Mouse (Mus musculus): ENCODE measurements around the gene Rfxap. TPM values are rescaled to one million over a fixed set of nuclear protein-coding genes. Genes with fewer than 3 reads are reported as not detected.

Gene Rfxap
- polyA plus RNA-seq, 1 experiment from 2014 or later, result 54.1 TPM

DNA sequence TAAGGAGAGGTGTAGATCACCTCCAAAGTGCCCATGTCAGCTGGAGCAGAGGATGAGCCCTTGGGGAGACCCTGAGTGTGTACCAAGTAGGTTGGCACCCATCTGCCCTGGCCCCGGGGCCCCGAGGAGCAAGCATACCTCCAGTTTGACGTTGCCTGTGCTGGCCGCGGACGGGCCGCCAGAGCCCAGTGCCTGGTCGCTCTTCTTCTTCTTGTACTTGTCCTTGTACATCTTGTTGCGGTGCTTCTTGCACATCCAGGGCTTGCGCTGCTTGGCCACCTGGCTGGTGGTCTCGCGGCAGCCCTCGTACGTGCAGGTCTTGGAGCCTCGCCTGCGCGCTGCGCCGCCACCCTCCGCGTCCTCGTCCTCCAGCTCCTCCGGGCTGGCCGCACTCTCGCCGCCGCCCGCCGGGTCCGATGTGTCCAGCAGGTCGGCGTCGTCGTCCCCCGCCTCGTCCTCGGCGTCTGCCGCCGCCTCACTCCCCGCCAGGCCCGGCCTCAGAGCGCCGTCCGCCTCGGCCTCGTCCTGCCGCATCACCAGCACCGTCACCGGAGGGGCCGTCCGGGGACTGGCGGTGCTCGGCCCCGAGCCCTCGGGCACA, 430 bp downstream of the Rfxap start:
- under 1% methylated on average over 54 of the region's 56 CpGs for WGBS
- ATAC-seq (ENCODE audit: low FRiP score), result peak; percentile 81
- peaks cover 24% of the 10 kb centered on the region for H3K36me3 ChIP-seq (replicated peaks; ENCODE audit: control insufficient read depth, insufficient read depth)
- H3K4me1 ChIP-seq (replicated peaks; ENCODE audit: control insufficient read depth, insufficient read depth, low read length), result peaks cover 19% of the 10 kb centered on the region
- H3K9me3 ChIP-seq (ENCODE audit: control insufficient read depth, low read length), result no peaks in the 10 kb centered on the region
- DNase-seq (ENCODE audit: low spot score), result no peak
- no peaks in the 10 kb centered on the region for H3K27me3 ChIP-seq (ENCODE audit: control insufficient read depth, insufficient read depth, low read length)
- H3K27ac ChIP-seq, result peak overlapping the region; percentile 95
- peak overlapping the region; percentile 93 for H3K4me2 ChIP-seq (replicated peaks)
- peak overlapping the region; percentile 89 for H3K9ac ChIP-seq
- H3K4me3 ChIP-seq (replicated peaks; ENCODE audit: low read length), result peak overlapping the region; percentile 88

DNA sequence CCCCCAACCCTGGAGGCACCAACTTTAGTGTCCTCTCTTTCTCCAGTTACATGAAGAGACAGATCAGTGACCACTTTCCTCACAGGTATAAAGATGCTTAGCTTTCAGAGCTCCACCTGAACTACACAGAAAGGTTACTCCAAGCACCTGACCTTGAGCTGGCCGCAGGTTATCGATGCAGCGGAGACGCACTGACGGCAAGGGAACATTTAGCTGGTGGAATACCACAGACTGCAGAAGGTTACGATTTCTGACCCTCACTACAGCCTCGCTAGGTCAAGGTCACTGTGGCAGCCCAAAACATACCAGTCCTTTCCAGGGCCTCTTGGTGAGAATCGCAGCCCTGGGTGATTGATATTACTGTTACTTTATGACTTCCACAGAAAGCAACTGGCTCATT, 3.9 kb downstream of the Rfxap start:
- no peaks in the 10 kb centered on the region for H3K9me3 ChIP-seq (ENCODE audit: control insufficient read depth, low read length)
- H3K27ac ChIP-seq, result no peak overlapping the region
- H3K27me3 ChIP-seq (ENCODE audit: control insufficient read depth, insufficient read depth, low read length), result no peaks in the 10 kb centered on the region
- H3K36me3 ChIP-seq (replicated peaks; ENCODE audit: control insufficient read depth, insufficient read depth), result peaks cover 28% of the 10 kb centered on the region
- no peak overlapping the region for H3K4me2 ChIP-seq (replicated peaks)
- no peak overlapping the region for H3K4me3 ChIP-seq (replicated peaks; ENCODE audit: low read length)
- no peak for DNase-seq (ENCODE audit: low spot score)
- H3K4me1 ChIP-seq (replicated peaks; ENCODE audit: control insufficient read depth, insufficient read depth, low read length), result peaks cover 19% of the 10 kb centered on the region
- no peak for ATAC-seq (ENCODE audit: low FRiP score)
- no peak overlapping the region for H3K9ac ChIP-seq
- WGBS, result 95% methylated on average over 8 of the region's 8 CpGs

- peak; percentile 59 for DNase-seq (ENCODE audit: low spot score)
- Histone ChIP-seq H3K4me2 (replicated peaks) (no peak overlapping the region), H3K4me1 (replicated peaks; ENCODE audit: control insufficient read depth, insufficient read depth, low read length) (no peaks in the 10 kb centered on the region), H3K9ac (no peak overlapping the region), H3K9me3 (ENCODE audit: control insufficient read depth, low read length) (no peaks in the 10 kb centered on the region), H3K27me3 (ENCODE audit: control insufficient read depth, insufficient read depth, low read length) (no peaks in the 10 kb centered on the region), H3K27ac (no peak overlapping the region), H3K4me3 (replicated peaks; ENCODE audit: low read length) (no peak overlapping the region), H3K36me3 (replicated peaks; ENCODE audit: control insufficient read depth, insufficient read depth) (0 out of 2 replicates have a peak, but pooled peaks cover 5% of the 10 kb centered on the region)
- 40% methylated on average over 16 of the region's 16 CpGs for WGBS
- peak; percentile 74; the same call in 1 of the 2 replicates for ATAC-seq (ENCODE audit: low FRiP score)
These were observed 10.4 kb downstream of the Rfxap start for GRCm38 (mm10) chr3:54797211-54797610.

GRCm38 (mm10) chr3:54795806-54796205, 11.8 kb downstream of the Rfxap start:
- Histone ChIP-seq H3K36me3 (replicated peaks; ENCODE audit: control insufficient read depth, insufficient read depth) (no peaks in the 10 kb centered on the region), H3K4me1 (replicated peaks; ENCODE audit: control insufficient read depth, insufficient read depth, low read length) (no peaks in the 10 kb centered on the region), H3K27me3 (ENCODE audit: control insufficient read depth, insufficient read depth, low read length) (no peaks in the 10 kb centered on the region), H3K27ac (no peak overlapping the region), H3K4me3 (replicated peaks; ENCODE audit: low read length) (no peak overlapping the region), H3K4me2 (replicated peaks) (no peak overlapping the region), H3K9me3 (ENCODE audit: control insufficient read depth, low read length) (no peaks in the 10 kb centered on the region), H3K9ac (no peak overlapping the region)
- 93% methylated on average over 1 of the region's 1 CpGs for WGBS
- DNase-seq (ENCODE audit: low spot score) (no peak), ATAC-seq (ENCODE audit: low FRiP score) (no peak)

DNA sequence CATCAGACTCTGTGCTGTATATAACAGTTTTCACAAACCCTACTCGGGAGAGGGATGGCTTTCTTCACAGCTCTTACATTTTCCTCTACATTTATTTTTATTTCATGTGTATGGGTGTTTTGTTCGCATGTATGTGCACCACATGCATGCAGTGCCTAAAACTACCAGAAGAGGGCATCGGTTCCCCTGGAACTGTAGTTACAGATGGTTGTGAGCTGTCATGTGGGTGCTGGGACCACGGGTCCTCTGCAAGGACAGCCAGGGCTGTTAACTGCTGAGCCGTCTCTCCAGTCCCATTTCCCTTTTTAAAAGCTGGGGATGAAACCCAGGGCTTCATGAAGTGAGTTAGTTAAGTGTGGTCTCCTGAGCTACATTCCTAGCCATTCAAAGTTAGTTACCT, 12.2 kb downstream of the Rfxap start:
- Histone ChIP-seq H3K9ac (no peak overlapping the region), H3K36me3 (replicated peaks; ENCODE audit: control insufficient read depth, insufficient read depth) (no peaks in the 10 kb centered on the region), H3K4me3 (replicated peaks; ENCODE audit: low read length) (no peak overlapping the region), H3K27ac (no peak overlapping the region), H3K4me2 (replicated peaks) (no peak overlapping the region), H3K9me3 (ENCODE audit: control insufficient read depth, low read length) (no peaks in the 10 kb centered on the region), H3K4me1 (replicated peaks; ENCODE audit: control insufficient read depth, insufficient read depth, low read length) (no peaks in the 10 kb centered on the region), H3K27me3 (ENCODE audit: control insufficient read depth, insufficient read depth, low read length) (no peaks in the 10 kb centered on the region)
- no peak for ATAC-seq (ENCODE audit: low FRiP score)
- 97% methylated on average over 5 of the region's 5 CpGs for WGBS
- DNase-seq (ENCODE audit: low spot score), result no peak

GRCm38 (mm10) chr3:54793762-54794161, 13.8 kb downstream of the Rfxap start:
- Histone ChIP-seq H3K36me3 (replicated peaks; ENCODE audit: control insufficient read depth, insufficient read depth) (no peaks in the 10 kb centered on the region), H3K4me2 (replicated peaks) (no peak overlapping the region), H3K4me3 (replicated peaks; ENCODE audit: low read length) (no peak overlapping the region), H3K9ac (no peak overlapping the region), H3K27ac (no peak overlapping the region), H3K27me3 (ENCODE audit: control insufficient read depth, insufficient read depth, low read length) (no peaks in the 10 kb centered on the region), H3K9me3 (ENCODE audit: control insufficient read depth, low read length) (no peaks in the 10 kb centered on the region), H3K4me1 (replicated peaks; ENCODE audit: control insufficient read depth, insufficient read depth, low read length) (no peaks in the 10 kb centered on the region)
- WGBS, result 86% methylated on average over 6 of the region's 6 CpGs
- no peak for DNase-seq (ENCODE audit: low spot score)
- ATAC-seq (ENCODE audit: low FRiP score), result no peak

GRCm38 (mm10) chr3:54791822-54792677, 15.5 kb downstream of the Rfxap start:
- WGBS, result 80% methylated on average over 10 of the region's 10 CpGs
- H3K36me3 ChIP-seq (replicated peaks; ENCODE audit: control insufficient read depth, insufficient read depth), result no peaks in the 10 kb centered on the region
- H3K27me3 ChIP-seq (ENCODE audit: control insufficient read depth, insufficient read depth, low read length), result no peaks in the 10 kb centered on the region
- H3K4me3 ChIP-seq (replicated peaks; ENCODE audit: low read length), result no peak overlapping the region
- no peak overlapping the region for H3K4me2 ChIP-seq (replicated peaks)
- no peak overlapping the region for H3K27ac ChIP-seq
- H3K9ac ChIP-seq, result no peak overlapping the region
- DNase-seq (ENCODE audit: low spot score) (no peak), ATAC-seq (ENCODE audit: low FRiP score) (no peak)
- H3K9me3 ChIP-seq (ENCODE audit: control insufficient read depth, low read length), result no peaks in the 10 kb centered on the region
- H3K4me1 ChIP-seq (replicated peaks; ENCODE audit: control insufficient read depth, insufficient read depth, low read length), result no peaks in the 10 kb centered on the region

DNA sequence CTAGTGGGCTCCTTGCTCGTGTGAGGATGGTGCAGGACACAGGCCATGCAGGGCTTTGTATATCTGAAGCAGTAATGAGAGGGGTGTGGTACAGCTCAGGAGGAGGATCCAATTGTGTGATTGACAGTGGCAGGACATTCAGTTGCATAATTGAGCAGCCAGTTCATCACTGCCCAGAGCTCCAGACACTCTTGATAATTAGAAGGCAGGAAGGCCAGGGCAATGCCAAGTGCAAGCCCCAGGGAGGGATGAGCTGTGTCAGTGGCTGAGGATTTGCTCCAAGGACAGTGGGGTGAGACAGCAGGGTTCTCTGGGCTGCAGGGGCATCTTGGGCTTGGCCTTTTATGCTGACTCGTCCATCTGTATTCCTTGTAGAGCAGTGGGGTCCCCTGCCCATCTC, 17.0 kb downstream of the Rfxap start:
- Histone ChIP-seq H3K9me3 (ENCODE audit: control insufficient read depth, low read length) (no peaks in the 10 kb centered on the region), H3K27ac (no peak overlapping the region), H3K9ac (no peak overlapping the region), H3K4me3 (replicated peaks; ENCODE audit: low read length) (no peak overlapping the region), H3K27me3 (ENCODE audit: control insufficient read depth, insufficient read depth, low read length) (no peaks in the 10 kb centered on the region), H3K4me2 (replicated peaks) (no peak overlapping the region), H3K4me1 (replicated peaks; ENCODE audit: control insufficient read depth, insufficient read depth, low read length) (no peaks in the 10 kb centered on the region), H3K36me3 (replicated peaks; ENCODE audit: control insufficient read depth, insufficient read depth) (no peaks in the 10 kb centered on the region)
- 38% methylated on average over 2 of the region's 2 CpGs for WGBS
- no peak for DNase-seq (ENCODE audit: low spot score)
- ATAC-seq (ENCODE audit: low FRiP score), result no peak

GRCm38 (mm10) chr3:54775989-54776631, 31.5 kb downstream of the Rfxap start:
- no peak for ATAC-seq (ENCODE audit: low FRiP score)
- H3K27me3 ChIP-seq (ENCODE audit: control insufficient read depth, insufficient read depth, low read length), result no peaks in the 10 kb centered on the region

More at GRCm38 (mm10) chr3:54775989-54776631, 31.5 kb downstream of the Rfxap start:
- no peak overlapping the region for H3K9ac ChIP-seq
- no peak overlapping the region for H3K4me3 ChIP-seq (replicated peaks; ENCODE audit: low read length)
- no peaks in the 10 kb centered on the region for H3K36me3 ChIP-seq (replicated peaks; ENCODE audit: control insufficient read depth, insufficient read depth)
- no peak overlapping the region for H3K27ac ChIP-seq
- 62% methylated on average over 7 of the region's 7 CpGs for WGBS
- H3K9me3 ChIP-seq (ENCODE audit: control insufficient read depth, low read length), result peaks cover 5% of the 10 kb centered on the region; the same call in 1 of the 2 replicates
- no peaks in the 10 kb centered on the region for H3K4me1 ChIP-seq (replicated peaks; ENCODE audit: control insufficient read depth, insufficient read depth, low read length)
- no peak overlapping the region for H3K4me2 ChIP-seq (replicated peaks)
- no peak for DNase-seq (ENCODE audit: low spot score)

Measured in hindbrain, embryonic 14.5 days (tissue).